Mouse (Mus musculus) cortical plate, adult 2 months (tissue): Measurements from ENCODE around the gene Capza1.

Experiments used
- CTCF ChIP-seq: fragments of 200-500 bp; IDR thresholded peaks from 2 replicates; pipeline ENCODE4 v1.5.1; 2011; ENCODE audit warnings: mild to moderate bottlenecking, control low read depth, low read length; ENCODE audit not compliant: insufficient read depth; ENCODE audit errors: extremely low read depth
- POLR2A ChIP-seq: fragments of 200-500 bp; IDR thresholded peaks from 2 replicates; pipeline ENCODE4 v1.6.1; 2011; ENCODE audit warnings: mild to moderate bottlenecking, low read length, control low read depth; ENCODE audit not compliant: insufficient read depth; ENCODE audit errors: extremely low read depth

GRCm38 (mm10) chr3:104854465-104854864 is 9.8 kb downstream of the Capza1 start:
- TF ChIP-seq POLR2A (no peak), CTCF (no peak)
